Mouse (Mus musculus): ENCODE measurements around the gene 2810004N23Rik.

DNA sequence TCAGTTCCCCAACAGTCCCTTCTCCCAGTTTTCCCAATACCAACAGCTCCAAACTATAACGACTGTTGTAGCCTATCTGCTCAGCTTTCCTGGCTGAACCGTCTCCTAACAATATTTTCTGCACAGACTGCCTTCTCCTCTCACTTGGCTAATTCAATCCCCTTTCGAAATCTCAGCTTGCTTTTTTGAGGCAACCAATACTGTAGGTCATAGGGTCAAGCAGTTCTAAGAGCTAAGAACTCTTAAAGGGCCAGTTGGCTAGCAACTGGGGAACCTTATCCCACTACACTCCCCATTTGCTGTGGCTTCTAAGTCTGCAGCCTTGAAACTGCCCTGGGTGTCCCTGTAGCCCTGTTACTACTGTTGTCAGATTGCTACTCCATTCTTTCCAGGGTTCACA is 17.8 kb downstream of the 2810004N23Rik start:
- TF ChIP-seq CTCF (IDR thresholded peaks at IDR 0.05; ENCODE audit: low read depth) (no peak), EP300 (IDR thresholded peaks at IDR 0.05; ENCODE audit: low read depth) (no peak)

Measured in liver, embryonic 14.5 days (tissue).